Mouse (Mus musculus) ES-E14 (cell line): ENCODE data around the gene Irx6. TPM values are rescaled to one million over a fixed set of nuclear protein-coding genes. Genes with fewer than 3 reads are reported as not detected.
A peak's percentile ranks its signal among the peaks of the same experiment; 100 is the strongest.

ENCODE experiments used
- DNase-seq: peaks from one replicate; pipeline ENCODE4 v3.0.0-alpha.2; 2013; ENCODE audit warnings: low read depth, low spot score
- H3K27ac ChIP-seq: 2 replicates; pipeline ENCODE4 v1.5.1; 2012; ENCODE audit warnings: low read depth, mild to moderate bottlenecking, low read length, moderate library complexity, mixed read lengths; ENCODE audit not compliant: poor library complexity, insufficient read depth, severe bottlenecking
- H3K36me3 ChIP-seq: 2 replicates; pipeline ENCODE4 v1.6.1; 2012; ENCODE audit warnings: mild to moderate bottlenecking, low read length, moderate library complexity, mixed read lengths; ENCODE audit not compliant: control insufficient read depth, poor library complexity, insufficient read depth, severe bottlenecking
- H3K4me1 ChIP-seq, 2 experiments: fragments of 150-350 bp in 1 of 2; sonication (generic) in 1 of 2; 2 replicates each; pipeline ENCODE4 v1.6.1; 2012; ENCODE audit warnings: low read length in 2 of 2, mild to moderate bottlenecking in 1 of 2, mixed read lengths in 1 of 2; ENCODE audit not compliant: control insufficient read depth in 2 of 2, insufficient read depth in 2 of 2, poor library complexity in 1 of 2
- H3K4me3 ChIP-seq, 2 experiments: fragments of 150-350 bp in 1 of 2; sonication (generic) in 1 of 2; 2 replicates each; pipeline ENCODE4 v1.5.1; 2012; ENCODE audit warnings: low read length in 2 of 2, low read depth in 1 of 2, mild to moderate bottlenecking in 1 of 2, mixed read lengths in 1 of 2; ENCODE audit not compliant: insufficient read depth in 1 of 2, poor library complexity in 1 of 2, severe bottlenecking in 1 of 2
- H3K9ac ChIP-seq: 2 replicates; pipeline ENCODE4 v1.6.1; 2012; ENCODE audit warnings: low read depth, mild to moderate bottlenecking, low read length, mixed read lengths; ENCODE audit not compliant: poor library complexity, insufficient read depth, severe bottlenecking
- H3K9me3 ChIP-seq: fragments of 150-350 bp; sonication (generic); 2 replicates; pipeline ENCODE4 v1.6.1; 2012; ENCODE audit warnings: low read depth, mild to moderate bottlenecking, low read length; ENCODE audit not compliant: control insufficient read depth, insufficient read depth
- CHD2 ChIP-seq: IDR thresholded peaks from 2 replicates; pipeline ENCODE4 v1.6.1; 2014; ENCODE audit warnings: mild to moderate bottlenecking, low read depth, low read length, inconsistent platforms
- HCFC1 ChIP-seq: IDR thresholded peaks from 2 replicates; pipeline ENCODE4 v1.6.1; 2012; ENCODE audit warnings: low read length, inconsistent platforms, borderline replicate concordance; ENCODE audit not compliant: insufficient read depth
- MAFK ChIP-seq: IDR thresholded peaks from 2 replicates; pipeline ENCODE4 v1.6.1; 2014; ENCODE audit warnings: mild to moderate bottlenecking, low read depth, low read length, inconsistent platforms; ENCODE audit not compliant: insufficient read depth
- ZC3H11A ChIP-seq: IDR thresholded peaks from 2 replicates; pipeline ENCODE4 v1.6.1; 2012; ENCODE audit warnings: low read depth, mild to moderate bottlenecking, inconsistent platforms, low read length, borderline replicate concordance
- ZNF384 ChIP-seq: IDR thresholded peaks from 2 replicates; pipeline ENCODE4 v1.6.1; 2012; ENCODE audit warnings: low read depth, low read length, inconsistent platforms
- in situ Hi-C, 2 experiments: fragments of 600-800 bp; cut with MboI; formaldehyde crosslinking; loops; one replicate each; pipeline ENCODE4 v1.15.1; 2025; ENCODE audit warnings: low sequenced_read_pairs in 2 of 2, inconsistent platforms in 1 of 2; ENCODE audit not compliant: unreplicated experiment in 2 of 2
- total RNA-seq: library from RNA; depleted of rRNA; stranded (reverse); fragments of 300-350 nt; gene quantifications from 2 replicates; pipeline ENCODE4 v1.2.3, GENCODE M21; 2012; rRNA removed

Gene Irx6
- total RNA-seq: not detected in 2 replicates

- DNase-seq: no peak
- no peak within 1 kb of the TSS for H3K27ac ChIP-seq
- peak within 1 kb of the TSS; percentile 17; the same call in 1 of the 2 replicates for H3K9ac ChIP-seq
- TF ChIP-seq MAFK (no peak), ZNF384 (no peak), HCFC1 (no peak), ZC3H11A (no peak), CHD2 (no peak)
- H3K36me3 ChIP-seq: no peaks in the 10 kb centered on the region
- no peaks in the 10 kb centered on the region for H3K9me3 ChIP-seq
- peak within 1 kb of the TSS; percentile 45 to 65 for H3K4me3 ChIP-seq
- in situ Hi-C loops: loop anchor here in 1 of 2 experiments (10.0 kb wide), 1 partner anchor 870 kb away; the partner anchor contains the start of gene Irx3
- H3K4me1 ChIP-seq: no peaks in the 10 kb centered on the region
Observed at GRCm38 (mm10) chr8:92674244-92675128, at the start of gene Irx6. TSS of gene Irx6 (plus strand) at chr8:92674288.

GRCm38 (mm10) chr8:92628711-92629650 is 45.1 kb upstream of the Irx6 start:
- no peaks in the 10 kb centered on the region for H3K36me3 ChIP-seq
- no peak overlapping the region for H3K4me3 ChIP-seq
- TF ChIP-seq ZC3H11A: no peak
- no peak for TF ChIP-seq ZNF384
- TF ChIP-seq HCFC1: no peak
- TF ChIP-seq MAFK: no peak
- TF ChIP-seq CHD2: no peak
- no peak overlapping the region for H3K27ac ChIP-seq
- DNase-seq: peak; percentile 26
- peaks cover 0 to 4% of the 10 kb centered on the region in 2 experiments; a peak in 2 of 4 replicates for H3K4me1 ChIP-seq
- no peak overlapping the region for H3K9ac ChIP-seq
- in situ Hi-C loops: no loop called here
- peaks cover 3% of the 10 kb centered on the region for H3K9me3 ChIP-seq

- Histone ChIP-seq H3K9me3 (peaks cover 3% of the 10 kb centered on the region), H3K4me1 (peaks cover 0 to 4% of the 10 kb centered on the region in 2 experiments; a peak in 2 of 4 replicates), H3K36me3 (no peaks in the 10 kb centered on the region), H3K27ac (peak overlapping the region; percentile 31; the same call in 1 of the 2 replicates), H3K4me3 (no peak overlapping the region), H3K9ac (no peak overlapping the region)
- in situ Hi-C loops: no loop called here
- DNase-seq: peak; percentile 26
- no peak for TF ChIP-seq ZNF384
- peak; percentile 100 for TF ChIP-seq MAFK
Observed at GRCm38 (mm10) chr8:92633199-92633598, 40.9 kb upstream of the Irx6 start.

GRCm38 (mm10) chr8:92640820-92641219 is 33.3 kb upstream of the Irx6 start:
- Histone ChIP-seq H3K4me3 (no peak overlapping the region), H3K36me3 (no peaks in the 10 kb centered on the region), H3K4me1 (peaks cover 0 to 3% of the 10 kb centered on the region in 2 experiments; a peak in 1 of 4 replicates), H3K9ac (no peak overlapping the region), H3K27ac (no peak overlapping the region), H3K9me3 (no peaks in the 10 kb centered on the region)
- in situ Hi-C loops: no loop called here
- TF ChIP-seq ZC3H11A: no peak
- TF ChIP-seq MAFK: no peak
- no peak for TF ChIP-seq ZNF384
- no peak for TF ChIP-seq HCFC1
- TF ChIP-seq CHD2: no peak
- no peak for DNase-seq
